Mouse (Mus musculus) liver, embryonic 16.5 days (tissue): ENCODE results near the gene Izumo1. TPM values are rescaled to one million over a fixed set of nuclear protein-coding genes. Genes with fewer than 3 reads are reported as not detected.

Experiments used
- ATAC-seq: fragments of 200-750 bp; cut with Nextera tagmentation; 2 replicates; pipeline ENCODE4 v1.8.0; 2017; ENCODE audit warnings: low read depth, mild to moderate bottlenecking, moderate number of reproducible peaks, moderate library complexity
- H3K27ac ChIP-seq: fragments of 300-500 bp; sonication (generic); 2 replicates; pipeline ENCODE4 v1.5.1; 2014; ENCODE audit warnings: mild to moderate bottlenecking, low read length
- H3K27me3 ChIP-seq: fragments of 300-500 bp; sonication (generic); 2 replicates; pipeline ENCODE4 v1.6.1; 2014; ENCODE audit warnings: low read depth, low read length, mixed read lengths; ENCODE audit not compliant: control insufficient read depth, insufficient read depth
- H3K36me3 ChIP-seq: fragments of 300-500 bp; sonication (generic); 2 replicates; pipeline ENCODE4 v1.6.1; 2014; ENCODE audit warnings: mild to moderate bottlenecking; ENCODE audit not compliant: control insufficient read depth, insufficient read depth
- H3K4me1 ChIP-seq: fragments of 300-500 bp; sonication (generic); 2 replicates; pipeline ENCODE4 v1.6.1; 2014; ENCODE audit warnings: low read depth, low read length, mixed read lengths; ENCODE audit not compliant: control insufficient read depth
- H3K4me2 ChIP-seq: fragments of 300-500 bp; sonication (generic); 2 replicates; pipeline ENCODE4 v1.6.1; 2014; ENCODE audit warnings: low read depth, low read length, mixed read lengths
- H3K4me3 ChIP-seq: fragments of 300-500 bp; sonication (generic); 2 replicates; pipeline ENCODE4 v1.5.1; 2014; ENCODE audit warnings: low read depth, mild to moderate bottlenecking, low read length
- H3K9ac ChIP-seq: fragments of 300-500 bp; sonication (generic); 2 replicates; pipeline ENCODE4 v1.6.1; 2014; ENCODE audit warnings: low read depth, low read length
- H3K9me3 ChIP-seq: fragments of 300-500 bp; sonication (generic); replicated peaks from 2 replicates; pipeline ENCODE4 v1.6.1; 2016; ENCODE audit warnings: low read length; ENCODE audit not compliant: control insufficient read depth
- WGBS: fragments of 180-500 bp; shearing (Covaris S2); extraction: QIAGEN DNeasy Blood & Tissue Kit; methylation state at CpG from one replicate; pipeline ENCODE4 v1.1.7; 2014; ENCODE audit not compliant: insufficient replicate concordance; 5-methylcytosine and 5-hydroxymethylcytosine counted together
- polyA plus RNA-seq: library from polyadenylated mRNA; unstranded; fragments of >200 nt; fragmentation: Nextera tagmentation; extraction: Ambion mirVana; gene quantifications from 2 replicates; pipeline ENCODE4 v1.2.1, GENCODE M21; 2015

Izumo1 gene
- 0.05 and 0.06 TPM in 2 replicates for polyA plus RNA-seq

DNA sequence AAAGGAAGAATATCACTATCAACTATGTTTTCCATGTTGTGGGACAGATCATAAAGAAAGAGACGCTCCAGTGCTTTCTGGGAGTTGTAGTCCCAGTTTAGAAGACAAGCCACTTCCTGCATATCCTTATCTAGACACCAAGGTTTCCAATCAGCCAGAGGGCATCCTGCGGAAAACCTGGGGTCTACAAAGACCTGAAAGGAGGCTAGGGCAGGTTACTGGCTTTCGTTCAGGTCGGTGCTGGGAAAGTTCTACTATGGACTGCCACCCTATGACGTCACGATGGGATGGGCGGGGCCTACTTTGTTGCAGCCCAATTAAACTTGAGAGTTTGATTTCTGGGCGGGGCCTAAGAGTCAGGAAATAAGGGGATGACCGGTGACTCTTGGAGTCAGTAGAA is at the start of gene Izumo1:
Gene Izumo1, plus strand, starts transcription at position 369 of the 400 bp plus-strand sequence.
- Histone ChIP-seq H3K36me3 (no peaks in the 10 kb centered on the region), H3K4me3 (no peak within 1 kb of the TSS), H3K27ac (no peak within 1 kb of the TSS), H3K9me3 (no peaks in the 10 kb centered on the region), H3K4me2 (no peak within 1 kb of the TSS), H3K4me1 (no peaks in the 10 kb centered on the region), H3K9ac (no peak within 1 kb of the TSS), H3K27me3 (peaks cover 24% of the 10 kb centered on the region)
- no peak for ATAC-seq
- WGBS, result 26% methylated on average over 9 of the region's 9 CpGs

- Histone ChIP-seq H3K36me3 (0 out of 2 replicates have a peak, but pooled peaks cover 6% of the 10 kb centered on the region), H3K4me2 (peak overlapping the region; percentile 73), H3K27ac (no peak overlapping the region; the same call in 1 of the 2 replicates), H3K4me3 (peak overlapping the region; percentile 65; the same call in 1 of the 2 replicates), H3K4me1 (peaks cover 59% of the 10 kb centered on the region), H3K27me3 (no peaks in the 10 kb centered on the region), H3K9me3 (no peaks in the 10 kb centered on the region), H3K9ac (no peak overlapping the region; the same call in 1 of the 2 replicates)
- ATAC-seq, result no peak
- WGBS, result 16% methylated on average over 1 of the region's 1 CpGs
These were observed 49.6 kb upstream of the Izumo1 start for GRCm38 (mm10) chr7:45571966-45572365.

DNA sequence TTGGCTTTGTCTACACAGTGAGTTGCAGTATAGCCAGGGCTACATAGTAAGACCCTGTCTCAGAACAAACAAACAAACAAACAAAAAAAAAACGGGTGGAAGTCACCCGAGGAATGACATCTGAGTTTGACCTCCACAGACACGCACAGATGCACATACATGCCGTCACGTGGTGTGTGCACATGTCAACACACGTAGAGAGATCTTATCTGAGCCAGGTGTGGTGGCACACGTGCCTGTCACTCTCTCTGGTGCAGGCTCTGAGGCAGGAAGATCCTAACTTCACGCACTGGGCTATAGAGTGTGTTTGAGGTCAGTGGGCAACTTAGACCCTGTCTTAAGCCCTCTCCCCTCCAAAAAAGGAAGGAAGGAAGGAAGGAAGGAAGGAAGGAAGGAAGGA is 47.7 kb upstream of the Izumo1 start:
- Histone ChIP-seq H3K36me3 (0 out of 2 replicates have a peak, but pooled peaks cover 6% of the 10 kb centered on the region), H3K27ac (peak overlapping the region; percentile 50), H3K4me2 (peak overlapping the region; percentile 53), H3K27me3 (no peaks in the 10 kb centered on the region), H3K9ac (peak overlapping the region; percentile 47), H3K4me3 (peak overlapping the region; percentile 58), H3K9me3 (no peaks in the 10 kb centered on the region), H3K4me1 (peaks cover 41% of the 10 kb centered on the region)
- 48% methylated on average over 8 of the region's 8 CpGs for WGBS
- ATAC-seq, result no peak

DNA sequence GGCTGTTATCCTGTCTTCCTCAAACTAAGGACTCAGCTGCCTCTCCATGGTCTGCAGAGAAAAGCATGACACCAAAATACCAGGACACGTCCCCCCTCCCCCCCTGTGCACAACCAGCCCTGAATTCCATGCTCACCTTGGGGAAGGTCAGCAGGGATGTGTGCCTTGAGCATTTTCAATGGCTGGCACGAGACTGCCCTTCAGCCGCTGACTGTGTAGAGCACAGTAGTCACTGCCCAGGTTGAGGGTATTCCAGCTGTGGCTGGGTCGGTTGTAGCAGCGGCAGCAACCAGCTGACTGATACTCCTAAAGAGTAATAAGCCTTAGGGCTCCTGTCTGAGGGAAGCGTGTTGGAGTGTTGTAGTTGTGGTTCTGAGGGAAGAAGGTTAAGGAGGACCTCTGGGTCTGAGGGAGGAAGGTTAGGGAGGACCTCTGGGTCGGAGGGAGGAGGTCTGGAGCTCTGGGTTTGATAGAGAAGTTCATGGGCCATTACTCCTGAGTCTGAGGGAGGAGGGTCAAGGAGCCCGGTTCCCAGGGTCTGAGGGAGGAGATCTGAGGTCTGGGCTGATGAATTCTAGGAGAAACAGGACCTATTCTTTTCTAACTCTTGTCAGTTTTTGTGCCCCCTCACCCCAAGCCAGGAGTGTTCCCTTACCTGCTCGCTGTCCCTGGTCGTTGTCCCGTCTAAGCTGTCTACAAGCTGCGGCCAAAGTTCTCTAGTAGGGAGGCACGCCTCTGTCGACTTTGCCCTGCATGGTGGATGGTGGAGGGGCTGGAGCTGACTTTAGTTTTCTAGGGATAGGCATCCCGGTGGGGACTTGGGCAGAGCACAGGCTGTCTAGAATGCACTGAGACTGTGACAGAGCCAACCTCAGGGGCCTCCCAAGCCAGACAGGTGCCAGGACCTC is 46.9 kb upstream of the Izumo1 start:
- Histone ChIP-seq H3K4me2 (peak overlapping the region; percentile 53), H3K27ac (peak overlapping the region; percentile 62), H3K27me3 (no peaks in the 10 kb centered on the region), H3K4me3 (peak overlapping the region; percentile 58), H3K9me3 (no peaks in the 10 kb centered on the region), H3K36me3 (0 out of 2 replicates have a peak, but pooled peaks cover 6% of the 10 kb centered on the region), H3K4me1 (peaks cover 33% of the 10 kb centered on the region), H3K9ac (peak overlapping the region; percentile 54)
- 64% methylated on average over 15 of the region's 15 CpGs for WGBS
- peak; percentile 68 for ATAC-seq

DNA sequence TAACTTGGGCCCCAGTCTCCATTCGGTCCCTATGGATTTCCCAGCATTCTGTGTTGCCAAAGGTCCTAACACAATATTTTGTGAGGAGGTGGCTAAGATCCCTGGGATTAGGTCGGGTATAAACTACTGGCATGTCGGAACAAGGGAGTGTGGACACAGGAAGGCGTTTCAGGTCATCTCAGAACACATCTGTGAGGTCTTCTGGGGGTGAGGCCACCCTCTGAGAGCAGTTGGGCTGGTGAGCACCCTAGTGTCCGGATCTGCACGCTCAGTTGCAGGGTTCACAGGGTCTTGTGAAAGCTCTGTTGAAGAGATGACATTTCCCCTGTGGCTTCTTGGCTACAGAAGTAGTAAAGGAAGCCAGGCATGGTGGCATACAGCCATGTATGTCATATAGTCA is 35.7 kb upstream of the Izumo1 start:
- H3K4me3 ChIP-seq, result no peak overlapping the region
- H3K9ac ChIP-seq, result no peak overlapping the region
- no peaks in the 10 kb centered on the region for H3K27me3 ChIP-seq
- no peak overlapping the region for H3K27ac ChIP-seq
- no peak overlapping the region for H3K4me2 ChIP-seq
- H3K9me3 ChIP-seq, result no peaks in the 10 kb centered on the region
- 74% methylated on average over 6 of the region's 6 CpGs for WGBS
- ATAC-seq, result no peak
- H3K4me1 ChIP-seq, result peaks cover 4% of the 10 kb centered on the region
- peaks cover 9% of the 10 kb centered on the region; the same call in 1 of the 2 replicates for H3K36me3 ChIP-seq

DNA sequence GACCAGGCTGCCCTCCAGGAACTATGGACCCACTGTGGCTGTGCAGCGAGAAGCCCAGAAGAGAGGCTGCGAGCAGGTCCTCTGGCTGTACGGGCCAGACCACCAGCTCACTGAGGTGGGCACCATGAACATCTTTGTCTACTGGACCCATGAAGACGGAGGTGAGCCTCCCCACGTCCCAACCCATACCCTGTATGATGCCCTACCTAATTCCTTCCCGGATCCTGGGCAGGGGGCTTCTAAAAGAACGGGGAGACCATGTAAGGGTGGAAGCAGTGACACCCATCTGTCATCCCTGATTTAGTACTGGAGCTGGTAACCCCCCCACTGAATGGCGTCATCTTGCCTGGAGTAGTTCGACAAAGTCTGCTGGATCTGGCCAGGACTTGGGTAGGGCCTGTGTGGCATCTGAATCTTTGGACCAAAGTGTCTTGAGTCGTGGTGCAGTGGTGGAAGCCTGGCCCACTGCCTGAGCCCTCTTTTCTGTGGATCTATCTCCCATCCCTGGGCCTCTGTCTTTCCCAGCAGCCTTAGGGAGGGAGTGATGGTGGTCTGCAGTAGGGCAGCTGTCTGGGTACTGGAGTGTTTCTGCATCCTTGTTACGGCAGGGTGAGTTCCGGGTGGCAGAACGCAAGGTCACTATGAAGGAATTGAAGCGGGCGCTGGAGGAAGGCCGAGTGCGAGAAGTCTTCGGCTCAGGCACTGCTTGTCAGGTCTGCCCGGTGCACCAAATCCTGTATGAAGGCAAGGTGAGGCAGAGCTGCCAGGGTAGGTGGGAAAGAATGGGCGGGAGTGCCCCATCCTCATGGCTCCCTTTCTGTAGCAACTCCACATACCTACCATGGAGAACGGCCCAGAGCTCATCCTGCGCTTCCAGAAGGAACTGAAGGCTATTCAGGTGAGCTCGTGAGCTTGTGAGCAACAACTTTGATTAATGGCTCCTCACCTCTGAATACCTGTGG is 33.7 kb upstream of the Izumo1 start:
- Histone ChIP-seq H3K4me3 (no peak overlapping the region), H3K36me3 (peaks cover 7% of the 10 kb centered on the region; the same call in 1 of the 2 replicates), H3K27ac (no peak overlapping the region), H3K4me2 (no peak overlapping the region), H3K9ac (no peak overlapping the region), H3K9me3 (no peaks in the 10 kb centered on the region), H3K27me3 (no peaks in the 10 kb centered on the region), H3K4me1 (peaks cover 6% of the 10 kb centered on the region)
- WGBS, result 86% methylated on average over 23 of the region's 23 CpGs
- no peak for ATAC-seq

GRCm38 (mm10) chr7:45589173-45589572 is 32.4 kb upstream of the Izumo1 start:
- no peaks in the 10 kb centered on the region for H3K27me3 ChIP-seq
- no peak overlapping the region for H3K27ac ChIP-seq
- H3K9me3 ChIP-seq, result no peaks in the 10 kb centered on the region
- 7% methylated on average over 19 of the region's 19 CpGs for WGBS
- peaks cover 6% of the 10 kb centered on the region; the same call in 1 of the 2 replicates for H3K36me3 ChIP-seq
- peak; percentile 90 for ATAC-seq
- H3K4me3 ChIP-seq, result peak overlapping the region; percentile 55
- H3K4me2 ChIP-seq, result peak overlapping the region; percentile 62
- H3K9ac ChIP-seq, result 0 out of 2 replicates have a peak overlapping the region, but pooled peaks have one; percentile 21
- H3K4me1 ChIP-seq, result peaks cover 6% of the 10 kb centered on the region

GRCm38 (mm10) chr7:45589898-45590297 is 31.7 kb upstream of the Izumo1 start:
- Histone ChIP-seq H3K9ac (no peak overlapping the region), H3K27ac (no peak overlapping the region), H3K4me2 (no peak overlapping the region), H3K36me3 (0 out of 2 replicates have a peak, but pooled peaks cover 3% of the 10 kb centered on the region), H3K27me3 (no peaks in the 10 kb centered on the region), H3K9me3 (no peaks in the 10 kb centered on the region), H3K4me3 (no peak overlapping the region), H3K4me1 (peaks cover 6% of the 10 kb centered on the region)
- no peak for ATAC-seq
- 81% methylated on average over 5 of the region's 5 CpGs for WGBS
